ENCODE assay signal across 8 mouse cellular contexts in genomic region chr6:85069023-85069985, GRCm38 (mm10). TPM values are rescaled to one million over a fixed set of nuclear protein-coding genes. Genes with fewer than 3 reads are reported as not detected.
A peak's percentile ranks its signal among the peaks of the same experiment; 100 is the strongest.
DNase-seq lines count a peak whose midpoint lies in the region; ATAC-seq lines count a peak whose summit lies in the region.

Gene Exoc6b, minus strand, starts transcription at chr6:85069513.

- peak within 1 kb of the TSS; percentile 70 for H3K4me2 ChIP-seq in intestine, embryonic 14.5 days (ENCODE audit: low read length)

- H3K9ac ChIP-seq in intestine, embryonic 14.5 days (ENCODE audit: low read length), result peak within 1 kb of the TSS; percentile 75

- no peaks in the 10 kb centered on the region for H3K36me3 ChIP-seq in intestine, embryonic 14.5 days (ENCODE audit: control insufficient read depth, insufficient read depth, low read length)

- peaks cover 4% of the 10 kb centered on the region; the same call in 1 of the 2 replicates for H3K4me1 ChIP-seq in intestine, embryonic 14.5 days (replicated peaks; ENCODE audit: control insufficient read depth, insufficient read depth, low read length)

- H3K9me3 ChIP-seq in intestine, embryonic 14.5 days (ENCODE audit: control insufficient read depth, low read length), result no peaks in the 10 kb centered on the region

- H3K27ac ChIP-seq in intestine, embryonic 14.5 days (ENCODE audit: low read depth), result peak within 1 kb of the TSS; percentile 77

- H3K27me3 ChIP-seq in intestine, embryonic 14.5 days (replicated peaks; ENCODE audit: control insufficient read depth, insufficient read depth, low read length), result no peaks in the 10 kb centered on the region

- peak; percentile 95 for ATAC-seq in intestine, embryonic 14.5 days (replicated peaks; ENCODE audit: low FRiP score, low TSS enrichment, low read depth)

- peak; percentile 80 for DNase-seq in adipocyte (ENCODE audit: low spot score)
- DNase-seq in embryo, embryonic 10 days (ENCODE audit: low spot score), result peak; percentile 89
- peak; percentile 86 for DNase-seq in gastrocnemius, postnatal 14 days
- DNase-seq in intestine, embryonic 14.5 days (ENCODE audit: low spot score), result peak; percentile 93
- DNase-seq in left cerebral cortex, postnatal 14 days (ENCODE audit: low spot score in 2 of 2), result peak; percentile 69 to 87
- peak; percentile 83 for DNase-seq in mesoderm, embryonic 11.5 days (ENCODE audit: low read depth, low spot score)
- DNase-seq in right cerebral cortex, postnatal 36 days (ENCODE audit: low spot score in 2 of 2), result peak; percentile 75 to 78
- DNase-seq in yolk sac, embryonic 10.5 days (ENCODE audit: low spot score), result peak; percentile 81

- intact Hi-C loops in gastrocnemius, postnatal 14 days (cut with DNase I; ENCODE audit: low total_unique reads), result no loop called here
- intact Hi-C loops in left cerebral cortex, postnatal 14 days (cut with DNase I), result no loop called here

- under 1% methylated on average over 63 of the region's 63 CpGs for WGBS in intestine, embryonic 14.5 days

- H3K4me3 ChIP-seq in intestine, embryonic 14.5 days (ENCODE audit: low read depth, low read length), result peak within 1 kb of the TSS; percentile 83

RNA-seq across cellular contexts. Expression of gene Exoc6b, which starts in this region (rescaled TPM):
- 10 to 100 TPM in 1 of 2 experiments, 1 to 10 TPM in 1; 9.8 to 11.7 TPM for total RNA-seq in gastrocnemius, postnatal 14 days (2021)
- 27.6 and 29.2 TPM in 2 replicates for polyA plus RNA-seq in intestine, embryonic 14.5 days (2014; fragmentation: Nextera tagmentation; extraction: Ambion mirVana)
- total RNA-seq in left cerebral cortex, postnatal 14 days (2021), result 10 to 100 TPM; 66.5 to 67.3 TPM

Comparison
In these comparisons a context has a peak if more than half of its experiments do, and no peak if none do; other contexts are left out.
1. Peak in every context shown above with its lines: DNase-seq, ATAC-seq, H3K4me3 ChIP-seq and H3K27ac ChIP-seq.
2. RNA of gene Exoc6b (total RNA-seq): 66.5 to 67.3 TPM in left cerebral cortex, postnatal 14 days; 9.8 to 11.7 TPM in gastrocnemius, postnatal 14 days; every median in the first group is over 4 times any median in the second.